Mouse (Mus musculus): ENCODE measurements around the gene Tbx15.

Tbx15 gene

GRCm38 (mm10) chr3:99248831-99249550 lies 8.8 kb downstream of the Tbx15 start:
- no peak for DNase-seq (ENCODE audit: low spot score in 2 of 2)

DNA sequence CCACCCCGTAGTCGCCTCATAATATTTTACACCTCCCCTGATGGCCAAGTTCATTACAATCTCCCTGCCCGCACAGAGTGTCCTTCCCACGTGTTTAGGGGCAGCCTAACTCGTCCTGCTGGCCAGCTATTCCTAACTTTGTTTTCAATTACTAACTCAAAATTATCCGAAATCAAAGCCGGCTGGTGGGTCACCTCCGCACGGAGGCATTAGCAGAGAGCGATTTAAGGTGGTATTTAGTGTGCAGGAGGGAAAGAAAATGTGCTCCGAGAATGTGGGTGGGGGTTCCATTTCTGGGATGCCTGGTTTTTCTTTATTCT lies 9.3 kb downstream of the Tbx15 start:
- no peak for DNase-seq (ENCODE audit: low spot score in 2 of 2)

- no peak for DNase-seq (ENCODE audit: low spot score in 2 of 2)
These were observed 9.7 kb downstream of the Tbx15 start for GRCm38 (mm10) chr3:99249906-99250305.

DNA sequence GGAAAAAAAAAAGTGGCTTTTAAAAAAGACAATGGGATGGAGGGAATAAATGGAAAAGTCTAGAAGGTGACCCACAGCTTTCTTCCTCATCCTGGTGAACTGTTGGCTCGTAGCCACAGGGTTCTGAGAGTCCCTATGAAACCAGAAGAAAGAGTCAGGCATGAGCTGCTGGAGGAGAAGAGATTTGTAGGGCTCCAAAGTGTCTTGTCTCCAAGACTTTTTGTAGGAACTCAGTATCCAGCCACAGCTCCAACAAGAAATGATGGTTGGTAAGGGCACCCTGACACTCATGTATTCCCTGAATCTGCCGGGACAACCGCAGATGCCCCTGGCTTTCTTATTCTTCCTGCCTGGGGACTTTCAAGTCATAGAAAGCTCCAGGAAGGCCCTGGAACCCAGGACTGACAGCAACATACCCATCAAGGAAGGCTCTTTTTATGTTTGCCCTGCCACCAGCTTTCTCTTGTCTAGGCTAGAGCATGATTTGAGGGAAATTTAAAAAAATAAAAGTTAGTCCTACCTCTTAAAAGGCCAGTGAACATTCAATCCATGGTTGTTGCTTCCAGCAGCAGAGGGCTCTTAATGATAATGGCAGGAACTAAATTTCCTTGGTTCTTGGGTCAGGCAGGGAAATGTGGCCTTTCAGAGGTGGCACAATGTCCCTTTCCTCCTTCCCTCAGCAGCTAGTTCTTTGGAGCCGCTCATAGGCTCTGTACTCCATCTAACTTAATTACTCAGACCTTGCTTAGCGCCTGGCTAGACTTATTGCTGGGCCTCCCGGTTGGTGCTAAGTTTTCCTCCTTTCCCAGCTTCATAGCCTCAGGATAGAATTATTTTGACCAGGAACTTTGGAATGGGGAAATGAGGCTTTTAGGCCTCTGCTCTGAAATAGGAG lies 11.3 kb downstream of the Tbx15 start:
- DNase-seq (ENCODE audit: low spot score in 2 of 2) = no peak

DNA sequence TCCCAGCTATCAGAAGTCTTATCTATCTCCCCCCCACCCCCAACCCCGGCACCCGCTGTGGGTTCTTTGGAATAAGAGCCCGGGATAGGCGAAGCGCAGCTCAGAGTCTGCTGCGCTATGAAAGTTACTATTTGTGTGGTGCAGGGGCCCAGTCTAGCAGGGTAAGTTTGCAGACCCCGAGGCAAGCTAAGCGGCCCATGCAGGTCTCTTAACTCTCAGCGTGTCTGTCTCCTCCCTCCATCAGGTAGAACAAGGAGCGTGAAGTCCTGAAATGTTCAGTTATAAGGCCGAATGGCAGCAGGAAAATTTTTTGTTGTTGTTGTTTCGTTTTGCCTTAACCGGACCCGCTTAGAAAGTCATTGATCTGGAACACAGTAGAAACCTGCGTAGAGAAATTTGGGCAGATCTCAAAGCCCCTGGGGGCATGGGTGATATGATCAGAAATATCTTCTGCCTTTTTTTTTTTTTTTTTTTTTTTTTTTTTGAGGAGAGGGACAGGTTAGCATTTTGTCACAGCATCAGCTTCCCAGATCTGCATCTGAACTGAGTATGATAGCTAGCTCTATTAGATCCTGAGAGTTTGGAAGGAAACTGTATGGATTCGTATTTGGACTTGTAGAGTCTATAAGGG lies 12.4 kb downstream of the Tbx15 start:
- no peak for DNase-seq (ENCODE audit: low spot score in 2 of 2)

GRCm38 (mm10) chr3:99253092-99253488 lies 12.9 kb downstream of the Tbx15 start:
- no peak for DNase-seq (ENCODE audit: low spot score in 2 of 2)

- no peak for DNase-seq (ENCODE audit: low spot score in 2 of 2)
These were observed 13.6 kb downstream of the Tbx15 start for GRCm38 (mm10) chr3:99253497-99254451.

GRCm38 (mm10) chr3:99254559-99255151 lies 14.5 kb downstream of the Tbx15 start:
- no peak for DNase-seq (ENCODE audit: low spot score in 2 of 2)

GRCm38 (mm10) chr3:99255411-99256365 lies 15.5 kb downstream of the Tbx15 start:
- no peak for DNase-seq (ENCODE audit: low spot score in 2 of 2)

DNA sequence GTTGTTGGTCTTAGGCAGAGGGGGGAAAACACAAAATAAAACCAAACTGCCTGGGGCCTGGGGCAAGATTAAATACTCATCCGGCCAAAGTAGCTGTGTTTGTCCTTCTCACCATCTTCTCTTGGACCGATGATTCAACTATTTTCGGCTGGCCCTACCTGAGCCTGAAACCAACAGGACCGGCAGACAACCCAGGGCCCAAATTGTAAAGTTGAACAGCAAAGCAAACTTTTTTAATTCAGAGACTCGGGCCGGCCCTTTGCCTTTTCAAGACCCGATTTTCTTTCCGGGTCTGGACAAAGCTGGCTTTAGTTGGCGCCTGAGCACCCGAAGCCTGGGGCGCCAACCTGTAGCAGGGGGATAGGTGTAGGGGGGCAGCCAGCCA lies 16.2 kb downstream of the Tbx15 start:
- DNase-seq (ENCODE audit: low spot score in 2 of 2) = no peak

DNA sequence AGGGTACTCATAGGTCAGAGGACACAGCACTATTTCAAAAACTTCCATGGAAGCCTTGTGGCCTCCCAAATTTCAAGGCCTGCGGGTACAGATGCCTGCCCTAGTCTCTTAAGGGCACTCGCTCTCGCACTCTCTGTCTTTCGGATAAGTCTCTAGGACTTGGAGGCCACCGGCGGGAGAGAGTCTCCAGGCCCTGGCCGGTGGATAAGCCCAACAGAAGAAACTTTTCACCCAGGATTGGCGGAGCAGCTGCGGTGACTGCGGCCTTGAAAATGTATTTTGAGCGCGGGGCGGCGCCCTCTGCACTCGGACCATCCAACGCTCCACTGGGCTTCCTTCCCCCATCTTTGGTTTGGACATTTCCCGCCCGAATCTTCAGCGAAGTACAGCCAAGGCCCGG lies 16.6 kb downstream of the Tbx15 start:
- no peak for DNase-seq (ENCODE audit: low spot score in 2 of 2)

DNA sequence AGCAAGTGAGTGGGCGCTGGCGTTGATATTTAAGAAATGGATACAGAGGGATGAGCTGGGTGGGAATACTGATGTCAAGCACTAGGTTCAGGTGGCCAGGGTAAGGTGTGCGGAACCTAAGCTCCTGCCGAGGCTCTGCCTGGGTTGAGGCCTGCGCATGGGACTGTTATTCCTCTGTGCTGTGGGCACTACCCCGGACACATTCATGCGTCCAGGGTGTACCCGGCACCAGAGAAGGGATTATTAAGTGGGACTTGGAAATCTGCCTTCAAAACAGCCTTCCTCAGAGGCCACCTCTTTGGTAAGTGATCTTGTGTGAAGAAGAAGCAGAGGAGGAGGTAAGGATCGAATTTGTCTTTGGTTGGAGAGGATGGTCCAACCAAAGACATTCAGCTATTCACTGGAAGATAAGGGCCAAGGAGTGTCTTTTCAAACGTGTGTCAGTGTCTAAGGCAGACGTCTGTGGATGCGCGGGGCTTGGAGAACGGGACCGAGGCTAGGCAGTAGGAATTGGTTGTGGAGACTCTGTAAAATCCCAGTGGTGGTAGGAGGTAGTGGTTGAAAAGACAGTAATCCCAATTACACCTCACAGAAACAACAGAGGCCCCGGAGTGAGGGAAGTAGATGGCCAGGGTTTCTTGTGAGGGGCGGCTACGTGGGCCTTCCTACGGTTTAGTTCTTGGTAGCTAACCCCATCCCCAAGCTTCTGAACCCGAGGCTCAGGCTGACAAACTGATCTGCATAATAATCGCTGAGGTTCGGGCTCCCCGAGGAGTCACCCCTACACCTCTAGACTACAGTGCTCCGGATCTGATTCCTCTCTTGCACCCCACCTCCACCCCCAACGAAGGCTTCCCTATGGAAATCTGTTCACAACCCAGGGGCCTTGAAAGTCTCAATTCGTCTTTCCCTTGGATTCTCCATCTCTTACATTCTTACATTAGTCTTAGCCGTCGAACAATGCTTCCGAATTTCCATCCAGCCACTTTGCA lies 17.7 kb downstream of the Tbx15 start:
- DNase-seq (ENCODE audit: low spot score in 2 of 2) = no peak

DNA sequence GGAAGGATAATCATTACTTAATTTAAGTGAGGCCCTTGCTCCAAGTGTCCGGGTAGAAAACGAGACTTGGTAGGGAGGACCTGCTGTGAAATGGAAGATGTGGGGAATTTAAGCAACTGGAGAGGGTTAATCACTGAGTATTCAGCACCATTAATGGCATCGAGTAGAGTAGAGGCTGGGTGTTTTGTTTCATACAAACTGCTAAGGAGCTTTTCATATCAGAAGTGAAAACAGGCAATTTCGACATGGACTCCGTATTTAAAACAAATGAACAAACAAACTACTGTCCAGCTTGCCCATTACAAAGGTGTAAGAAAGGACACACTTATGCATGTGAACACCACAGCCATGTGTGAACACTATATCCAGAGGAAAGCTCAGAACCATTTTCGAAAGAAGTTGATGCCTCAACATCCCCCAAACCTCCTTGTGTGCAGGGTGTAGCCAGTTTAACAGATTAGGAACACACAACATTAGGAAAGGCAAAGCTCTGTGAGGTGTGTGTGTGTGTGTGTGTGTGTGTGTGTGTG lies 19.6 kb downstream of the Tbx15 start:
- DNase-seq (ENCODE audit: low spot score in 2 of 2) = no peak

- DNase-seq (ENCODE audit: low spot score in 2 of 2) = no peak
These were observed 20.2 kb downstream of the Tbx15 start for GRCm38 (mm10) chr3:99260395-99260794.

DNA sequence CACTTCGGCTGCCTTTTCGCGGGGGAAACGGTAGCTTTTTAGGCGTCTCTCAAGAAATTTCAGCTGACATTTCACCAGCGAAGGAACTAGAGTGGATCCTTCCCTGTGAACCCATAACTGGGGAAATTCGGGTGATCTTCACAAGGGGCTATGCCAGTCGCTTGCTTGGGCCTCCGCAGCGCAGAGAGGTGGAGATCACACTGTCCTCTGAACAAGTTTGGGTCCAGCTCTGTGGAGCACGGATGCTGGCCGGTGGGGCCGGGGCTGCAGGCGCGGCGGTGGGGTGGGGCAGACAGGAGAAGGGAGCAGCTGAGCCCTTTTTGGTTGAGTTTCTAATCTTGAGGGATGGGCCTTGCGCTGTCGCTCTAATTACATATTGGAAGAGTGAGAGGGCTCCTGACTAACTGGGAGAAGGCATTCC lies 21.2 kb downstream of the Tbx15 start:
- DNase-seq (ENCODE audit: low spot score in 2 of 2) = no peak

DNA sequence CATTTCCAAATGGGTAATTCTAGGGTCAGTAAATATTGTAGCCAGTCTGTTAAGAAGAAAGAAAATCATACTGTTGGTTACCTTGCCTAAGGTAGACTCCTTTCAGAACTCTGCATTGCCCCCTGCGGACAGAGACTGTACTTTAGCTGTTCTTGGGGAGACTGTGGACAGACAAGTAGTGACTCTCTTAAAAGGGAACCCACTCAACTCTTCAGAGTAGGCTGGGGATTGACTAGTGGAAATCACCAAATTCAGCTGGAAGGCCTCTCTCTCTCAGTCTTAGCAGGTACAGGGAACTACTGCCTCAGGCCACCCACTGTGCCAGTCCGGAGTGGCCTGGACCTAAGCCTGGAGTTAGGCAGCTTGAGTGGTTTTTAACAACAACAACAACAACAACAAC lies 21.8 kb downstream of the Tbx15 start:
- DNase-seq (ENCODE audit: low spot score in 2 of 2) = no peak

- DNase-seq (ENCODE audit: low spot score in 2 of 2) = no peak
These were observed 23.3 kb downstream of the Tbx15 start for GRCm38 (mm10) chr3:99263471-99263903.

DNA sequence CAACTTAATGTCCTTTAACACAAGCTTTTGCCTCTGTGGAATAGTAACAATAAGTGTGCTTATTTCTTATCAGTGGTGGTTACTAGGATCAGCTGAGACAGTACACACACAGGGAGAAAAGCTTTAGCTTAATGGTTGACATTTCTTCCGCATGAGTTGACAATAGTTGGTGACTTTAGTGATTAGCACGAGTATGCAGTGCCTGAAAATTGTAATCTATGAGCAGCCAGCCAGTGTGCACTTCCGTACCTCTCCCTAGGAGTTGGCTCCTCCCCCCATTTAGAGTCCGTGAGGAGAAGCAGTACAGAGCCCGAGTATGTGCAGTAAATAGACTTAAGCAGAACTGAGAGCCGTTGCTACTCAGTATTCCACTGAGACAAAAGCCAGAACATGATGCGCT lies 24.5 kb downstream of the Tbx15 start:
- no peak for DNase-seq (ENCODE audit: low spot score in 2 of 2)

Measured in urinary bladder, adult 18-20 months (tissue).